Mouse (Mus musculus): Measurements from ENCODE around the gene Mapk8. TPM values are rescaled to one million over a fixed set of nuclear protein-coding genes. Genes with fewer than 3 reads are reported as not detected.

The Mapk8 gene
- total and polyA plus RNA-seq, 3 experiments = 27.5 to 47.5 TPM; not detected in 1

DNA sequence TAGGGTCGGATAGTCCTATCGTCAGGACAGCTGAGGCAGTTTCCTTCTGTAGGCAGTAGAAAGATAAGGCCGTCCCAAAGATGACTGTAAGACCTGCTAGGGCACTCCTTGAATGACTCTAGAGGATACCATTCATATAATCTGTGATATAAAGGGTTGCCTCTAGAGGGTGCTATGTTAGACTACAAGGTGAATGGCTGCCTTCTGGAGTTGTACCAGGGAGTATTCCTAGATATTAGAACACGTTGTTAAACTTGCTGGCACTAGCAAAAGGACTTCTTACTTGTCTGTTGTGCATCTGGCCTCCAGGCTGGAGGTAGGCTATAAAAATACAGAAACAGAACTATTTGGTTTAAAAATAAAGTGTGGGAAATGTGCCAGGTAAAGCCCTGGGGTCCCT, 116.0 kb downstream of the Mapk8 start:
- Histone ChIP-seq H3K27ac (ENCODE audit: control insufficient read depth, low read depth, low read length) (no peak overlapping the region), H3K4me1 (ENCODE audit: control insufficient read depth in 1 of 2, insufficient read depth in 2 of 2, low read length in 2 of 2) (peaks cover 0 to 3% of the 10 kb centered on the region in 2 experiments; a peak in 1 of 4 replicates), H3K9ac (ENCODE audit: control insufficient read depth, low read depth, low read length, poor library complexity, severe bottlenecking) (no peak overlapping the region), H3K4me3 (ENCODE audit: control insufficient read depth in 1 of 2, insufficient read depth in 1 of 2, low read depth in 2 of 2, low read length in 2 of 2) (no peak overlapping the region), H3K27me3 (ENCODE audit: control insufficient read depth in 1 of 2, insufficient read depth in 2 of 2, low read length in 2 of 2) (no peaks in the 10 kb centered on the region), H3K36me3 (ENCODE audit: control insufficient read depth in 1 of 2, insufficient read depth in 2 of 2, low read length in 2 of 2) (no peaks in the 10 kb centered on the region), H3K9me3 (replicated peaks; ENCODE audit: insufficient read depth, low read length) (no peaks in the 10 kb centered on the region), H3K79me2 (ENCODE audit: control insufficient read depth, insufficient read depth, low read length, poor library complexity) (no peaks in the 10 kb centered on the region)
- DNase-seq (ENCODE audit: low read depth, low spot score) = peak; percentile 57
- peak in 2 of 3 experiments; percentile 51 to 60; a peak in 4 of 6 replicates for TF ChIP-seq CTCF (IDR thresholded peaks at IDR 0.05 in 2 of 3, conservative IDR thresholded peaks at IDR 0.05 in 1 of 3; ENCODE audit: control insufficient read depth in 1 of 3, insufficient read depth in 1 of 3, low read depth in 2 of 3, low read length in 3 of 3, poor library complexity in 1 of 3, severe bottlenecking in 1 of 3)
- no peak for TF ChIP-seq KAT2A (conservative IDR thresholded peaks at IDR 0.05; ENCODE audit: low read depth, low read length)
- peak; percentile 6; the same call in 1 of the 2 replicates for TF ChIP-seq RAD21 (IDR thresholded peaks at IDR 0.05; ENCODE audit: low read depth, low read length)
- TF ChIP-seq GATA1 (IDR thresholded peaks at IDR 0.05; ENCODE audit: low read depth, low read length) = 0 out of 2 replicates have a peak, but pooled peaks have one; percentile 11

DNA sequence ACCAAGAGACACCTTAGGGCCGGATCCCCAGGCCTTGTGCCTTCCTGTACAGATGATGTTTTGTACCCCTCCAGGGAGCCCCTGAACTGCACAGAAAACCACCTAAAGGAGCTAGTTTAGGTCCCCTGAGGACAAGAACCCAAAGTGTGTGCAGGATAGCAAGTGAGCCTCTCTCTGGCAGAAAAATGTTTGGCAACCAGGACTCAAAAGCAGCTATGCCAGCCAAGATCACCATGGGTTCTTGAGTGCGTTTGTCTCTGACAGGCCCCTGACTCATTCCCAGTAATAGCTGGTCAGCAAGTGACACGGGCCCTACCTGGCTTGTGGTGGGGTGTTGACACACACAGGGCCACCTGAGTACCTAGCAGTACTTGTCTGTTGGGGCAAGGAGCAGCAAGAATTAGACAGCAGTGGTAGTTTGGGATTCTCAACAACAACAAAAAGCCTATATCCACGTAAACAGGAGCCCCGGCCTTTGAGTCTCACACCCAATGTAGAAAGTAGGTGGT, 117.6 kb downstream of the Mapk8 start:
- H3K36me3 ChIP-seq (ENCODE audit: control insufficient read depth in 1 of 2, insufficient read depth in 2 of 2, low read length in 2 of 2) = no peaks in the 10 kb centered on the region
- H3K79me2 ChIP-seq (ENCODE audit: control insufficient read depth, insufficient read depth, low read length, poor library complexity) = no peaks in the 10 kb centered on the region
- H3K9ac ChIP-seq (ENCODE audit: control insufficient read depth, low read depth, low read length, poor library complexity, severe bottlenecking) = no peak overlapping the region
- no peaks in the 10 kb centered on the region for H3K27me3 ChIP-seq (ENCODE audit: control insufficient read depth in 1 of 2, insufficient read depth in 2 of 2, low read length in 2 of 2)
- H3K27ac ChIP-seq (ENCODE audit: control insufficient read depth, low read depth, low read length) = no peak overlapping the region
- no peak overlapping the region for H3K4me3 ChIP-seq (ENCODE audit: control insufficient read depth in 1 of 2, insufficient read depth in 1 of 2, low read depth in 2 of 2, low read length in 2 of 2)
- TF ChIP-seq UBTF (IDR thresholded peaks at IDR 0.05; ENCODE audit: borderline replicate concordance, insufficient read depth, low read depth, low read length) (no peak), ZMIZ1 (IDR thresholded peaks at IDR 0.05; ENCODE audit: low read depth, low read length) (no peak), BHLHE40 (IDR thresholded peaks at IDR 0.05; ENCODE audit: borderline replicate concordance, low read depth, low read length) (no peak), TBP (IDR thresholded peaks at IDR 0.05; ENCODE audit: low read depth, low read length) (no peak), MAZ (IDR thresholded peaks at IDR 0.05; ENCODE audit: low read depth, low read length) (no peak), POLR2A (IDR thresholded peaks at IDR 0.05; ENCODE audit: control insufficient read depth in 1 of 2, insufficient read depth in 1 of 2, low read depth in 1 of 2, low read length in 2 of 2, poor library complexity in 1 of 2) (no peak), MEF2A (IDR thresholded peaks at IDR 0.05; ENCODE audit: extremely low read depth, insufficient replicate concordance, low read depth, low read length, poor library complexity, severe bottlenecking) (no peak), TCF12 (IDR thresholded peaks at IDR 0.05; ENCODE audit: low read depth, low read length) (no peak), POLR2AphosphoS5 (IDR thresholded peaks at IDR 0.05; ENCODE audit: borderline replicate concordance, low read depth, low read length) (no peak), GABPA (IDR thresholded peaks at IDR 0.05; ENCODE audit: low read depth, low read length) (no peak), SIN3A (IDR thresholded peaks at IDR 0.05; ENCODE audit: low read length) (no peak), SMC3 (IDR thresholded peaks at IDR 0.05; ENCODE audit: low read depth, low read length) (no peak)
- peaks cover 0 to 4% of the 10 kb centered on the region in 2 experiments; a peak in 1 of 4 replicates for H3K4me1 ChIP-seq (ENCODE audit: control insufficient read depth in 1 of 2, insufficient read depth in 2 of 2, low read length in 2 of 2)
- DNase-seq (ENCODE audit: low read depth, low spot score) = no peak
- H3K9me3 ChIP-seq (replicated peaks; ENCODE audit: insufficient read depth, low read length) = no peaks in the 10 kb centered on the region
